In the genomic region with DNA sequence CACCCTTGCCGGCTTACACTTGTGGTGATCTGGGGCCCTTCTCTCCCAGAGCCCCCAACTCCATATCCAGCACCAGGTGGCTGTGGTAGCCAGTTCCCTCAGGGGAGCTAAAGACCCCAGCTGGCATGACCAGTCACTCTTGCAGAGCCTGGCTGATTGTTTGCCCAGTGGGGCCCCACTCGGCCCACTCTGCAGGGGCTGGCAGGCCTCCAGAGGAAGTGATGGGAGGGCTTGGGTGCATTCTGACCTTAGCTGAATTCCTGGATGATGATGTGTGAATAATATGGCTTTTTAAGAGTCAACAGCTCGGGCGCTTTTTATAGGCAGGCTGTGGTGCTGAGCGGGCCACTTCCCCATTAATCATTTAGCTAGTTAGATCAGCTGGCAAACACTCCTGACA, we compare ENCODE assay signal across 8 mouse cellular contexts. TPM values are rescaled to one million over a fixed set of nuclear protein-coding genes. Genes with fewer than 3 reads are reported as not detected.
DNase-seq lines count a peak whose midpoint lies in the region; ATAC-seq lines count a peak whose summit lies in the region.

No protein-coding gene starts in this region.

- H3K27me3 ChIP-seq in heart, embryonic 10.5 days (ENCODE audit: insufficient read depth, poor library complexity, severe bottlenecking) = peaks cover 20% of the 10 kb centered on the region
- H3K27me3 ChIP-seq in neural tube, embryonic 12.5 days (replicated peaks) = no peaks in the 10 kb centered on the region
- H3K27me3 ChIP-seq in neural tube, embryonic 15.5 days (replicated peaks) = no peaks in the 10 kb centered on the region

- H3K4me1 ChIP-seq in heart, embryonic 10.5 days = peaks cover 50% of the 10 kb centered on the region
- H3K4me1 ChIP-seq in neural tube, embryonic 12.5 days = peaks cover 29% of the 10 kb centered on the region
- peaks cover 37% of the 10 kb centered on the region for H3K4me1 ChIP-seq in neural tube, embryonic 15.5 days

- no peaks in the 10 kb centered on the region for H3K9me3 ChIP-seq in heart, embryonic 10.5 days
- no peaks in the 10 kb centered on the region for H3K9me3 ChIP-seq in neural tube, embryonic 12.5 days
- no peaks in the 10 kb centered on the region for H3K9me3 ChIP-seq in neural tube, embryonic 15.5 days (replicated peaks)

- H3K4me3 ChIP-seq in heart, embryonic 10.5 days = no peak overlapping the region
- no peak overlapping the region for H3K4me3 ChIP-seq in neural tube, embryonic 12.5 days
- H3K4me3 ChIP-seq in neural tube, embryonic 15.5 days (replicated peaks) = no peak overlapping the region

- WGBS in heart, embryonic 10.5 days = 47% methylated on average over 5 of the region's 5 CpGs
- 17% methylated on average over 5 of the region's 5 CpGs for WGBS in neural tube, embryonic 12.5 days
- WGBS in neural tube, embryonic 15.5 days = 12% methylated on average over 5 of the region's 5 CpGs

- no peaks in the 10 kb centered on the region for H3K36me3 ChIP-seq in heart, embryonic 10.5 days
- H3K36me3 ChIP-seq in neural tube, embryonic 12.5 days = no peaks in the 10 kb centered on the region
- H3K36me3 ChIP-seq in neural tube, embryonic 15.5 days = no peaks in the 10 kb centered on the region

- ATAC-seq in neural tube, embryonic 12.5 days (ENCODE audit: low FRiP score, low read depth) = peak; percentile 73
- ATAC-seq in neural tube, embryonic 15.5 days (ENCODE audit: low FRiP score) = no peak

- no peak for DNase-seq in heart, embryonic 10.5 days (ENCODE audit: low spot score)
- no peak for DNase-seq in heart, postnatal 25 days (ENCODE audit: low spot score)
- DNase-seq in kidney, postnatal 10 days = peak; percentile 71
- peak; percentile 43 for DNase-seq in yolk sac, embryonic 10.5 days (ENCODE audit: low spot score)
- DNase-seq in thymus, adult 18-20 months = no peak
- no peak for DNase-seq in left cerebral cortex, adult 11 months (ENCODE audit: low spot score)

- no peak overlapping the region for H3K9ac ChIP-seq in neural tube, embryonic 12.5 days
- no peak overlapping the region for H3K9ac ChIP-seq in neural tube, embryonic 15.5 days (replicated peaks)

- H3K4me2 ChIP-seq in neural tube, embryonic 12.5 days (replicated peaks) = no peak overlapping the region
- no peak overlapping the region for H3K4me2 ChIP-seq in neural tube, embryonic 15.5 days

- intact Hi-C loops in heart, postnatal 25 days (cut with DNase I) = no loop called here

- peak overlapping the region; percentile 56; the same call in 1 of the 2 replicates for H3K27ac ChIP-seq in heart, embryonic 10.5 days
- no peak overlapping the region for H3K27ac ChIP-seq in neural tube, embryonic 12.5 days
- H3K27ac ChIP-seq in neural tube, embryonic 15.5 days (replicated peaks) = no peak overlapping the region

RNA-seq across cellular contexts. Expression of gene Ube2t, which starts 58.6 kb away (rescaled TPM):
- 49.3 and 51.9 TPM in 2 replicates for polyA plus RNA-seq in heart, embryonic 10.5 days (2016; fragmentation: Nextera tagmentation; extraction: Ambion mirVana)
- 1 to 10 TPM; 4.4 to 7.6 TPM for total RNA-seq in heart, postnatal 25 days (2021)
- 27.7 and 30.3 TPM in 2 replicates for polyA plus RNA-seq in neural tube, embryonic 12.5 days (2016; fragmentation: Nextera tagmentation; extraction: Ambion mirVana)
- 11.4 and 15.6 TPM in 2 replicates for polyA plus RNA-seq in neural tube, embryonic 15.5 days (2015; fragmentation: Nextera tagmentation; extraction: Ambion mirVana)

Comparison
In these comparisons a context has a peak if more than half of its experiments do, and no peak if none do; other contexts are left out.
1. DNase-seq: peak in kidney, postnatal 10 days (single experiment) and yolk sac, embryonic 10.5 days (single experiment); none in heart, embryonic 10.5 days (single experiment), heart, postnatal 25 days (single experiment), thymus, adult 18-20 months (0 of 2) and left cerebral cortex, adult 11 months (single experiment).